Mouse (Mus musculus) heart, postnatal 0 days (tissue): Measurements from ENCODE around the gene Olfr482. TPM values are rescaled to one million over a fixed set of nuclear protein-coding genes. Genes with fewer than 3 reads are reported as not detected.

ENCODE experiments used
- ATAC-seq: fragments of 200-750 bp; cut with Nextera tagmentation; 2 replicates; pipeline ENCODE4 v1.8.0; 2017; ENCODE audit warnings: low read depth, moderate number of reproducible peaks, moderate library complexity; ENCODE audit not compliant: insufficient read depth
- DNase-seq: peaks from one replicate; pipeline ENCODE4 v3.0.0-alpha.2; 2016; ENCODE audit warnings: low spot score
- H3K27ac ChIP-seq: fragments of 300-500 bp; sonication (generic); 2 replicates; pipeline ENCODE4 v1.5.1; 2014; ENCODE audit warnings: low read depth, mild to moderate bottlenecking
- H3K27me3 ChIP-seq: fragments of 300-500 bp; sonication (generic); 2 replicates; pipeline ENCODE4 v1.6.1; 2014; ENCODE audit warnings: low read length, mixed read lengths; ENCODE audit not compliant: control insufficient read depth, insufficient read depth
- H3K36me3 ChIP-seq: fragments of 300-500 bp; sonication (generic); replicated peaks from 2 replicates; pipeline ENCODE4 v1.6.1; 2014; ENCODE audit warnings: low read length, mixed read lengths; ENCODE audit not compliant: control insufficient read depth, insufficient read depth
- H3K4me1 ChIP-seq: fragments of 300-500 bp; sonication (generic); 2 replicates; pipeline ENCODE4 v1.6.1; 2014; ENCODE audit warnings: antibody characterized with exemption; ENCODE audit not compliant: control insufficient read depth, insufficient read depth
- H3K4me2 ChIP-seq: fragments of 300-500 bp; sonication (generic); 2 replicates; pipeline ENCODE4 v1.6.1; 2014; ENCODE audit warnings: low read depth, mild to moderate bottlenecking, low read length, moderate library complexity
- H3K4me3 ChIP-seq: fragments of 300-500 bp; sonication (generic); 2 replicates; pipeline ENCODE4 v1.5.1; 2014; ENCODE audit warnings: low read depth, low read length
- H3K9ac ChIP-seq: fragments of 300-500 bp; sonication (generic); replicated peaks from 2 replicates; pipeline ENCODE4 v1.6.1; 2014; ENCODE audit warnings: low read depth, low read length, mixed read lengths
- H3K9me3 ChIP-seq: fragments of 300-500 bp; sonication (generic); replicated peaks from 2 replicates; pipeline ENCODE4 v1.6.1; 2016; ENCODE audit warnings: low read length; ENCODE audit not compliant: control insufficient read depth
- CTCF ChIP-seq: IDR thresholded peaks from 2 replicates; pipeline ENCODE4 v1.5.1; 2016; ENCODE audit warnings: antibody characterized with exemption, control low read depth, low read depth
- EP300 ChIP-seq: IDR thresholded peaks from 2 replicates; pipeline ENCODE4 v1.6.1; 2016; ENCODE audit warnings: antibody characterized with exemption, low read depth
- WGBS: fragments of 180-500 bp; shearing (Covaris S2); extraction: QIAGEN DNeasy Blood & Tissue Kit; methylation state at CpG from one replicate; pipeline ENCODE4 v1.1.7; 2014; 5-methylcytosine and 5-hydroxymethylcytosine counted together
- polyA plus RNA-seq: library from polyadenylated mRNA; unstranded; fragments of >200 nt; fragmentation: Nextera tagmentation; extraction: Ambion mirVana; gene quantifications from 2 replicates; pipeline ENCODE4 v1.2.1, GENCODE M21; 2015
- total RNA-seq: library from RNA; depleted of rRNA; stranded (reverse); fragments of >200 nt; gene quantifications from 2 replicates; pipeline ENCODE4 v1.2.3, GENCODE M21; 2014; ENCODE audit warnings: low replicate concordance; rRNA removed

Gene Olfr482
- not detected in 2 replicates for total RNA-seq
- polyA plus RNA-seq: 0.05 TPM in 1 of 2 replicates, not detected in the other

DNA sequence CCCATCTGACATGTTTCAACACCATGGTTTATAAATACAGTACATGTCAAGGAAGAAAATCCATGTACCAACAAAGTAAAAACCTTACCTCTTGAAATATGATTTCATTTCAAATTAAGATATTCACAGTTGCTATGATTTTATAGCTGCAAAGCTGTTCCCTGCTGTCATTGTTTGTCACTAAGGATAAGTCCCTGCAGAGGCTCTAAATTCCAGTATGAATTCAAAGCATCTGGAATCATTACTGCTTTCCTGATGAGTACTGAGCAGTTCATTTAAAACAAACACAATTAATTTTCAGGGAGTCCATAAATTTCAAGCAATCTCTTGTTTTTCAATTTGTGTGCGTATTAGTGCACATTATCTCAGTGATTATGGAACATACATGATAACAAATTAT, at the start of gene Olfr482:
TSS of gene Olfr482 (minus strand) at position 101 of the 400 bp plus-strand sequence.
- Histone ChIP-seq H3K27ac (no peak within 1 kb of the TSS), H3K27me3 (no peaks in the 10 kb centered on the region), H3K4me2 (no peak within 1 kb of the TSS), H3K4me3 (no peak within 1 kb of the TSS), H3K9ac (no peak within 1 kb of the TSS), H3K9me3 (no peaks in the 10 kb centered on the region), H3K36me3 (no peaks in the 10 kb centered on the region), H3K4me1 (no peaks in the 10 kb centered on the region)
- DNase-seq: no peak
- WGBS: 66% methylated on average over 1 of the region's 1 CpGs
- ATAC-seq: no peak
- TF ChIP-seq CTCF (no peak), EP300 (no peak)

DNA sequence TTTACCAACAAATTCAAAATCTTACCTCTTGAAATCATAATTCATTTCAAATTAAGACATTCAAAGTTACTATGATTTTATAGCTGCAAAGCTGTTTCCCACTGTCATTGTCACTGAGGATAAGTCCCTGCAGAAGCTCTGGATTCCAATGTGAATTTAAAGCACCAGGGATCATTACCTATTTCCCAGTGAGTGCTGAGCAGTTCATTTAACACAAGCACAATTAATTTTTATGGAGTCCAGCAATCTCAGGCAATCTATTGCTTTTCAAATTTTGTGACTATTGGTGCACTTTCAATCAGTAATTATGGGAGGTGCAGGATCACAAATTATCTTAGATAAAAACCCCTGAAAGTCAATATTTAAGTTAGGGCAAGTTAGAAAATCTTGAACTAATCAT, 30.0 kb upstream of the Olfr482 start, which contains the start of gene Olfr484:
TSS of gene Olfr484 (minus strand) at position 101 of the 400 bp plus-strand sequence.
- H3K4me1 ChIP-seq: no peaks in the 10 kb centered on the region
- H3K9me3 ChIP-seq: no peaks in the 10 kb centered on the region
- DNase-seq (no peak), ATAC-seq (no peak)
- no peak within 1 kb of the TSS for H3K4me2 ChIP-seq
- no peak for TF ChIP-seq CTCF
- no peak for TF ChIP-seq EP300
- no peak within 1 kb of the TSS for H3K4me3 ChIP-seq
- H3K27ac ChIP-seq: no peak within 1 kb of the TSS
- no peak within 1 kb of the TSS for H3K9ac ChIP-seq
- no peaks in the 10 kb centered on the region for H3K36me3 ChIP-seq
- no peaks in the 10 kb centered on the region for H3K27me3 ChIP-seq

DNA sequence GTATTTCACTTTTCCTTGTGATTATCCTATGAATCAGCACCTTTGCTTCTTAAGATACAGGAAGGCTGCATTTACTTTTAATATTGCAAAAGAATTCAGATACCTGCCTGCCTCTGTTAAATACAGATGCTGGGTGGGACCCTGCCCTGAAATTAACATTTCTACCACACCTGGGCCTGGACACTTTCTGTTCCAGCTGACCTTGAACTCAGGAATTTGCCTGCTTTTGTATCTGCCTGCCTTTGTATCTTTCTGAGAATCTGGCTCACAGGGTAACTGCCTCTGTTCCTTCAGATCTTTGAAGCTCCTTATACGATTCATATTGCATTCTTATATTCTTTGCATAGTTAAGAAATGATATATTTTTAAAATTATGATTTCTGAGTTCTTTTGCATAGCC, 24.0 kb upstream of the Olfr482 start:
- H3K4me1 ChIP-seq: no peaks in the 10 kb centered on the region

DNA sequence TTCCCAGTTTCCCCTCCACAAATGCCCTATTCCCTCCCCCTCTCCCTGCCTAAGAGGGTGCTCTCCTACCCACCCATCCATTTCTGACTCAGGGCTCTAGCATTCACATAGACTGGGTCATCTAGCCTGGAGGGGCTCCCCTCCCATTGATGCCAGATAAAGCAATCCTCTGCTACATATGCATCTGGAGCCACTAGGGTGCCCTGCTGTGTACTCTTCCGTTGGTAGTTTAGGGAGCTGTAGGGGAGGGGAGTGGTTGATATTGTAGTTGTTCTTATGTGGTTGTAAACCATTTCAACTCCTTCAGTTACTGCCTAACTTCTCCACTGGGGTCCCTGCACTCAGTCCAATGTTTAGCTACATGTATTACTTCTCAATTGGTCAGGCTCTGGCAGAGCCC, 23.3 kb upstream of the Olfr482 start:
- no peaks in the 10 kb centered on the region for H3K27me3 ChIP-seq
- H3K27ac ChIP-seq: no peak overlapping the region
- TF ChIP-seq EP300: no peak
- TF ChIP-seq CTCF: no peak
- no peak overlapping the region for H3K4me2 ChIP-seq
- no peaks in the 10 kb centered on the region for H3K4me1 ChIP-seq
- H3K9me3 ChIP-seq: no peaks in the 10 kb centered on the region
- no peak overlapping the region for H3K9ac ChIP-seq
- ATAC-seq (no peak), DNase-seq (no peak)
- no peaks in the 10 kb centered on the region for H3K36me3 ChIP-seq
- WGBS: 4% methylated on average over 1 of the region's 1 CpGs
- no peak overlapping the region for H3K4me3 ChIP-seq

More for the DNA sequence above, 24.0 kb upstream of the Olfr482 start:
- H3K27ac ChIP-seq: no peak overlapping the region
- no peak overlapping the region for H3K4me2 ChIP-seq
- TF ChIP-seq EP300 (no peak), CTCF (no peak)
- no peaks in the 10 kb centered on the region for H3K36me3 ChIP-seq
- DNase-seq: no peak
- no peaks in the 10 kb centered on the region for H3K27me3 ChIP-seq
- no peak for ATAC-seq
- no peak overlapping the region for H3K9ac ChIP-seq
- WGBS: 29% methylated on average over 1 of the region's 1 CpGs
- no peak overlapping the region for H3K4me3 ChIP-seq
- H3K9me3 ChIP-seq: no peaks in the 10 kb centered on the region

DNA sequence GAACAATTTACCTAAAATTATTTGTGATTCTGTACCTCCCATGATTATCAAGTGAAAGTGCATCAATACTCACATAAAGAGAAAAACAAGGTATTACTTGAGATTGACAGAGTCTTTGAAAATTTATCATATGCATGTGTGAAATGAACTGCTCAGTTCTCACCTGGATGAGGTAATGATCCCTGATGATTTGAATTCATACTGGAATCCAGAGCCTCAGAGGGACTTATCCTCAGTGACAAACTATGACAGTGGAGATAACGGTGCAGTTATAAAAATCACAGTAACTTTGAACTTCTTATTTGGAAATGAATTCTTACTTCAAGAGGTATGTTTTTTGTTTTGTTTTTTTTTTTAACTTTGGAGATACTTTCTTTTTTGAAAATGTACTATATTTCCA, 3.2 kb upstream of the Olfr482 start, which contains the start of gene Olfr483:
TSS of gene Olfr483 (plus strand) at position 301 of the 400 bp plus-strand sequence.
- Histone ChIP-seq H3K27me3 (no peaks in the 10 kb centered on the region), H3K27ac (no peak within 1 kb of the TSS), H3K4me3 (no peak within 1 kb of the TSS), H3K4me1 (no peaks in the 10 kb centered on the region), H3K9me3 (no peaks in the 10 kb centered on the region), H3K9ac (no peak within 1 kb of the TSS), H3K36me3 (no peaks in the 10 kb centered on the region), H3K4me2 (no peak within 1 kb of the TSS)
- no peak for TF ChIP-seq EP300
- TF ChIP-seq CTCF: no peak
- DNase-seq (no peak), ATAC-seq (no peak)
- WGBS: 76% methylated on average over 1 of the region's 1 CpGs

DNA sequence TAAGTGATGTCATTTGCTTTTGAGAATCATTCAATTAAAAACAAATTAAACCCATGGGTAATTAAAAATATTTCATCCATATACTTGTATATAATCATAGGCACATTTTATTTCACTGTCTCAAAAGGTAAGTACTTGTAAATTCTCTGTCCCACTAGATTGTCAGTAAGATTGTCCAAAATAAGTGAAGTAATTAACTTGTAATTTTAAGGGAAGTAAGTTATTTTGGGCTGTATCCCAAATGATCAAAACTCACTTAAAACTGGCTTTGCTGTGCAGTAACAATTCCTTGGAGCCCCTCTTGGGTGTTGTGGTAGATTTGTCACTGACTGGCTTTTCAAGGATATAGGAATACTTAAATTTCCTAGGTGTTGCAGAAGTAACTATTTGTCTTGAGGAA, 17.8 kb downstream of the Olfr482 start, which contains the start of gene Olfr481:
TSS of gene Olfr481 (plus strand) at position 301 of the 400 bp plus-strand sequence.
- Histone ChIP-seq H3K27ac (no peak within 1 kb of the TSS), H3K4me3 (no peak within 1 kb of the TSS), H3K9me3 (0 out of 2 replicates have a peak, but pooled peaks cover 4% of the 10 kb centered on the region), H3K27me3 (no peaks in the 10 kb centered on the region), H3K36me3 (no peaks in the 10 kb centered on the region), H3K9ac (no peak within 1 kb of the TSS), H3K4me2 (no peak within 1 kb of the TSS), H3K4me1 (no peaks in the 10 kb centered on the region)
- DNase-seq (no peak), ATAC-seq (no peak)
- TF ChIP-seq CTCF (no peak), EP300 (no peak)
